Mouse (Mus musculus) stomach, postnatal 0 days (tissue): ENCODE measurements at regions not wholly inside any gene's neighbourhood (a gene's known extent, or its start where the extent isn't known, plus 50 kb on each side); places are given as distances from the start of the nearest gene placed in this dataset.

ENCODE experiments used
- CTCF ChIP-seq: IDR thresholded peaks from 2 replicates; pipeline ENCODE4 v1.5.1; 2016; ENCODE audit warnings: antibody characterized with exemption, low read depth, mild to moderate bottlenecking, moderate library complexity
- EP300 ChIP-seq: optimal IDR thresholded peaks from 2 replicates; pipeline ENCODE3; 2016; ENCODE audit warnings: antibody characterized with exemption

- TF ChIP-seq CTCF: no peak
- no peak for TF ChIP-seq EP300
Observed at GRCm38 (mm10) chr6:52418451-52419170, 105.3 kb downstream of the Evx1 start.
